Mouse (Mus musculus) spleen, adult 2 months (tissue): ENCODE measurements at regions not wholly inside any gene's neighbourhood (a gene's known extent, or its start where the extent isn't known, plus 50 kb on each side); places are given as distances from the start of the nearest gene placed in this dataset.

Experiments used
- CTCF ChIP-seq: fragments of 200-500 bp; IDR thresholded peaks from 2 replicates; pipeline ENCODE4 v1.5.1; 2011; ENCODE audit warnings: mild to moderate bottlenecking, inconsistent platforms; ENCODE audit not compliant: insufficient read depth, insufficient read length, insufficient replicate concordance; ENCODE audit errors: extremely low read depth
- POLR2A ChIP-seq: fragments of 200-500 bp; IDR thresholded peaks from 2 replicates; pipeline ENCODE4 v1.6.1; 2011; ENCODE audit warnings: low read depth, low read length, inconsistent platforms

- TF ChIP-seq CTCF, result no peak
- no peak for TF ChIP-seq POLR2A
Observed at GRCm38 (mm10) chr12:77901254-77901653, 292.8 kb upstream of the Gm6657 start.
